Mouse (Mus musculus): ENCODE measurements at regions not wholly inside any gene's neighbourhood (a gene's known extent, or its start where the extent isn't known, plus 50 kb on each side); places are given as distances from the start of the nearest gene placed in this dataset.
A peak's percentile ranks its signal among the peaks of the same experiment; 100 is the strongest.

DNA sequence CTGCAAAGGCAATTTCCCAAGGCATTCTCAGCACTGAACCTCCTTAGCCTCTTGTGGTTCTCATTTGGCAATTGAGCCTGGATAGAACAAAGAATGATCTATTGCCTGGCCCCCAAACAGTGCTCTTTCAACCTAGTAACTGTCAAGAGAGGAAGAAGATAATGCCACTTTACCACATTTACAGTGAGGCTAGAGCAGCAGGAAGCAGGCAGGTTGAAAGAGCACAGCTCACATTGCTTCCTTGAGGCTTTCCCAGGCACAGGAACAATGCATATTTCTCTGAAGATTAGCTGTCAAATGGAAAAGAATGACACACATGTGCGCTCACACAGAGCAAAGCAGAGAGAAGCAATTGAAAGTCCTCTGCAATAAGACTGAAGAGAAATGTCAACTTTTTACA, 1221.0 kb upstream of the Flrt2 start:
- no peak for DNase-seq

DNA sequence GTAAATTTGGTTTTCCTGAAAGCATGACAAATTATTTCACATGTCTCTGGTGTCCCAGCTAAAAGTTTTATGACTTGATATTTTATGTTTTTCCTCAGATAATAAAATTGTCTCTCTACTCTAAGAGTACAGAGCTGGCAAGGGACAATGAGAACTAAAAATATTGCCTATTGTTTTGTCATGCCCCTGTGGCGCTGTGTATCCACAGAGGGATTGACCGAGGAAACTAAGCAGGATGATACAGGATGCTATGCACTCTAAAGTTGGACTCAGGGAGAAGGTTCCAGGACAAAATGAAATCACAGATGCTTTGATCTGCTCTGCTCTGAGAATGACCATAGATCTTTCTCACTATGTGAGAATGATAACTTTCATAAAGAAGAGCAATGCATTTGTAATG, 1203.3 kb upstream of the Flrt2 start:
- no peak for DNase-seq

DNA sequence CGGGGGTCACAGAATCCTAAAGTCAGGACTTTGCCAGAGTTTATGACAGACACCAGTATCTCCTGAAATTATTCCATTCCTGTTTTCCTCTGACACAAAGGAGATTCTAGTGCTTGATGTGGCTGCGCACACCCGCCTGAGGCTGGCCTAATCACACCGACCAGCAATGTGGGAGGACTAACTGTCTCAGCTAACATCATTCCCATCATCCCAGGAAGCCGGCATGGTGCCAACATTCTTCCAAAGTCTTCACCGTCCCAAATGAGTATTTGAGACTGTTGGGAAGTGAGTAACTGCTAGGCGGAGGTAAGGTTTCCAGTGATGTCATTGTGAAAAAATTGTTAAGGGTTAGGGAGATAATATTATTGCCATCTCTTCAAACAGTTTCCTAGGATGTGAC, 1183.9 kb upstream of the Flrt2 start:
- no peak for DNase-seq

DNA sequence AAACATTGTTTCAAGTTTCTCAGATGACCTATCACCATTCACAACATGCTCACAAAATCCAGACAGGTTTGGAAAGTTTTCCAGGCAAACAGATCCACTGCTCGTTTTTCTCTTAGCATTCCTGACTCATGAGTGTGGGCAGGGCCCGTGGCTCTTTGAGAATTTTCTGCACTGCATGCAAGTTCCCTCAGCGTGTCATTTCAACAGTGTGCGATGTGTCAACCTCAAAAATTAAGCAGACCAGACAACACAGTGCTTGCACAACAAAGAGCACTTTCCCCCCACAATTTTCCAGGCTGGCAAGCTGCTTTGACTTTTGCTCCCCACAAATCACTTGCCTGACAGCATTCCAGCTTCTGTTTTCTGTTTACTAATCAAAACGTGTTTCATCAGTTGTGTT, 1182.2 kb upstream of the Flrt2 start:
- DNase-seq = no peak

DNA sequence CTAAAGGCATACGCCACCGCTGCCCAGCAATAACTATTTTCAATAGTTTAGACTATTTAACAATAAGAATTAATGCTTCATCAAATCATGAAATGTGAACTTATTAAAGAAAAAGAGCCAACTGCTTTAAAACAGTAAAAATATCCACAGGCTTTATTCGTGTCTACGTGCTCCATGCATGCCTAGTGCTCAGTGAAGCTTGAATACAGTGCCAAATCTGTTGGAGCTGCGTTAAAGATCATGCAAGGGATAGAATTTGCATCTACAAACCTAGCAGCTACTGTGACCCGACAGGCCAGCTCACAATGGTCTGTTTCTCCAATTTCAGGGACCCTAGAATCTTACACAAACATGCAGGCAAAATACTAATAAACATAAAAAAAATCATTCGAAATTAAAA, 1147.3 kb upstream of the Flrt2 start:
- DNase-seq = no peak

DNA sequence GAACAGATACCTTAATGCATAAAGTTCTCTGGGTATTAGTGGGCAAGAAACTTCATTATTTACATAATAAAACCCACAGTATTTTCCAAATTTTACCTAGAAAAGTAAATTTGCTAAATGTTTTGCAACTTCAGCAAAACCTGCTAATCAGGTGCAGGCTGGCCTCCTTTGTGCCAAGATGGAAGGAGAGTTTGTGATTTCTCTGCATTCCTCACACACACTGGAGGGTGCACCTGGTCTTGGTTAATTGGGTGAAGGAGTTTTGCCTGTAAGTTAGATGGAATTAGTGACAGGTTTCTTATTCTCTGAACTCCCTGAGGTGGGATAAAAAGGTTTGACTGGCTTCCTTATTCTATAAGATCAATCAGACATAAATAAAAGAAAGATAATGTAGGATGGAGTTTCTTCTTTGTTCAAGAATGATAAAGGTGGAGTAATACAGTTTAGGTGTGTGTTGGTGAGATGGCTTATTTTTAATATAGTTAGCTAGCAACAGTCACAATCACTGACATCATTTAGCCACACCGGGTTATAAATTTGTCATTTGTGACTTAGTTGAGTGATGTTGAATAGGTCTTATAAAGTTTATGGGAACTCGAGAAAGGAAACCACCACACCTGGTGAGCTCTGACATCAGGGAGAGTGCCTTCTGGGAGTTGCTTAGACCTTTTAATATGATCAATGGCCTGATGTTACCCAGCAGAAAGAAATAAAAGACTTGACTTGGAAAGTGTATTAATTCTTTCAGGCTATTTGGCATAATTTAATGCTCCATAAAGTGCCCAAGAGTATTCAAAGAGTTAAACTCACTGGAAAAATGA, 1131.4 kb upstream of the Flrt2 start:
- no peak for DNase-seq

DNA sequence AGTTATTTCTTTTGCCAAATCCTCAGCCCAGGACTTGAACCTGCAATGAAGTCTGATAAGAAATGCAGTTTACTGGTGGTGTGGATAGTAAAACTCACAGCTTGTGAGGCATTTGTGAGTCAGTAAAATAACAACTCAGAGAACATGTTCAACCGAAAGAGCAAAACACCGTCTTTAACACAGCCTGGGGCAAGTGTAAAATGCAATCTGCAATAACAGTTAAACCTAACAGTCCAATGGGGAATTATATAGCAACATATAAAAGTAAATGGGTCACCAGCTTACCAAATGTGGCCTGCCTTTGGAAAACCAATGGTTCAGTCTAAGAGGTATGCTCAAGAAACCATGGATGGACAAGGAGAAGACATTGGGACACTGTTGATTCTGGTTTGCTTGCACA, 1117.0 kb upstream of the Flrt2 start:
- DNase-seq = no peak

DNA sequence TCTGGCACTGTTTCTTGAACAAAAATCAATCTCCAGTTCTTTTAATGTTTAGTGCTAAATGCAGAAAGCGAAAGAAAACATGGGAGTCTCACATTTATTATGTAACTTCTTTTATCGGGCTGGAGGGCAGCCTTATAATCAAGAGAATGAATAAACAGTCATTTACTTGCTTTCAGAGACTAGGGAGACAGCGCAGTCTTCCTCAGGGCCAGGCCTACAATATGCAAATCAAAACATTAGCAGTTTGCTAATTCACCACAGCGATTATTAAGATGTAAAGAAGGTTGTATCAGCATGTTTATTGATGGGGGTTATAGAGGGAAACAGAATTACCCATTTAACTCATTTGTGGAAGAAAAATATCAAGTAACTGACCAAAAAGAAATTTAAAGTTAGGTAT, 1111.7 kb upstream of the Flrt2 start:
- no peak for DNase-seq

DNA sequence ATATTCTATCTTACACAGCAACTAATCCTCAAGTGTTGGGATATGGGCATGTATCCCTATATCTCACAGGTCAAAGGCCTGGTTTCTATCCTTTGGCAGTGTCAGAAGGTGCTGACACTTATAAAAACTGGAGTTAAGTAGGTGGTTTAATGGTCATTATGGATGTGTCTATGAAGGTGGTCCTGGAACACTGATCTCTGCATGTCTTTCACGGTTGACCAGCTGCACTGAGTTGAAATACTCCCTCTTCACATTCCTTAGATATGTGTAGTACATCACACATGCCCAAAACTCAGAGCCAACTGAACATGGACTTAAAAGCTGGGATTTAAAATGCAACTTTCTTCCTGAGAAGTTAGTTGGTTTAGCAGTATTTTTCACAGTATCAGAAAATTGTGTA, 1107.7 kb upstream of the Flrt2 start:
- no peak for DNase-seq

DNA sequence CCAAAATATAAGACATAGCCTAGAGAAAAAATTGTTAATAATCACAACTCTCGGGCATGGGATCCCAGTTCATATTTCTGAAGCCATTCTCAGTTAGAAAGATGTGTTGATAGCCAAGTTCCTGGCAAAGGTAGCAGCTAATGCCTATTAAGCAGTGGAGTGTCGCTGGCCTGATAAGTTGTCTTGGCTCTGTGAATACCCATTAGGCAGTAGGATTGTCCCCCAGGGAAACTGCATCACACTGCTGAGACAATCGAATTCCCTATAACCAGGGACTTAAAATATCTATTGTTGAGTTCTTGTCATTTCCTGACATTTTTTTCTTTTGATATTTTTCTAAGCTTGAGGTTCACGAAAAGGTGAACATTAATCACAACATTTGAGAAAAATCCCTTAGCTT, 1105.0 kb upstream of the Flrt2 start:
- DNase-seq = no peak

DNA sequence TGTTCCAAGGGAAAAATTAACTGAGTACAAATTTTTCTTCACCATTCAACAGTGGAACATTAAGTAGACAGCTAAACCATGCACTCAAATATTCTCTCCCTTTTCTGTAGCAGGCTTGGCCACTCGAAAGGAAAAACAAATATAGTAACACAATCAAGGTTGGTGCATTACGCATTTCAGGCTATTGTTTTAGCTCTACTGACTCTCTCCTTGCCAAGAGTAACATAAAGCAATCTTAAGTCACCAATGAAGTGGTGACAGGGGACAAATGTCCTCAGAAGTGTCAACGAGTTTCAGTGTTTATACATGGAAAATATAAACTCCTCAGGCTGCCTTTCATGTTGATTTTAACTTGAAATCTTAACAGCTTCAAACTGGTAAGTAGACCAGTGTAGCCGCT, 1103.4 kb upstream of the Flrt2 start:
- no peak for DNase-seq

DNA sequence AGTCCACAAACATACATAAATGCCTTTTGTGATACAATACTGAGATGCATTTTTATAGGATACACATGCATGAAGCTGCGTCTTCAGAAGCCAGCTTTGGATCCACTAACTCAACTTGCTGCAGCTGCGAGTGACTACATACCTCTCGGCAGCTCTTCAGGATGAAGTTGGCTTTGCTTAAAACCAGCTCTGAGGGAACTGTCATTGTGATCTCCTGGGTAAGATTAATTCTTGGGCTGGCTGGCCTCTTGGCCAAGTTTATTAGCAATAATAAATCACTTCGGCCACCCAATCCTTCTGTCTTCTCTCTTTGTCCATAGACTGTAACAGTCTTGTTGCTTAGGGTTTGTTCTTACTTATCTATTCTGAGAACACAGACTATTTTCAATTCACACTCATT, 1103.0 kb upstream of the Flrt2 start:
- no peak for DNase-seq

DNA sequence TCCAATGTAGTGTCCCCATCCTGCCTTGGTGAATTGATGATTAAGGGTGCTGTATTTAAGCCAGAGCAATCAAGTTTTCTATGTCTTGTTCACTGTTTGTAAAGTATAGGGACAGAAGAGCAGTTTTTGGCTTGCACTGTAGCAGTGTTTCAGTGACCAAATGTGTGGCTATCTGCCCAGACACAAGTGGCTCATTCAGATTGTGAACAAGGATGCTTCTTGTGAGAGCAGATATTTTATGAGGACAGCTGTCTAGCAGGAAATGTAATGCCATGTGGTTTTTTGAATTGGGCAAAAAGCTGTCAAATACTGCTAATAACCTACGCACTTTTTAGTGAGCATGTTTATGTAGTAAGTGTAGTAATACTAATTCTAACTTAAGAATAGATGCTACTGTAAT, 1086.5 kb upstream of the Flrt2 start:
- DNase-seq = peak; percentile 28

DNA sequence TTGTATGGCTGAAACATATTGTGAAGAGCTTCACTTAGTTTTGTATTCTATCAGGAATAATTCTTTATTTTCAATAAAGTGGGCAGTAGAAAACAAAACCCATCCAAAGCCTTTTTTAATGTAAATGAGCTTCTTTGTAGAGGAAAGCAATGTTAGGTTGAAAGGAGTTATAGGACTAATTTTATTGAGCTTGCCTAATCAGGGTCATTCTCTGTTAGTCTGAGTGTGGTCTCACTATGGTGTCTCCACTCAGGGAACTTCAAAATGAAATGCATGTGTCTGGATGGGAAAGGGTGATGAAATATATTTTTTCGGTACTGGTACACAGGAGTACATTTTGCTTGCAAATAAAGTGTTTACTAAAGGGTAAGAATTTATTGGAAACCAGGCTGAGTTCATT, 1055.5 kb upstream of the Flrt2 start:
- no peak for DNase-seq

DNA sequence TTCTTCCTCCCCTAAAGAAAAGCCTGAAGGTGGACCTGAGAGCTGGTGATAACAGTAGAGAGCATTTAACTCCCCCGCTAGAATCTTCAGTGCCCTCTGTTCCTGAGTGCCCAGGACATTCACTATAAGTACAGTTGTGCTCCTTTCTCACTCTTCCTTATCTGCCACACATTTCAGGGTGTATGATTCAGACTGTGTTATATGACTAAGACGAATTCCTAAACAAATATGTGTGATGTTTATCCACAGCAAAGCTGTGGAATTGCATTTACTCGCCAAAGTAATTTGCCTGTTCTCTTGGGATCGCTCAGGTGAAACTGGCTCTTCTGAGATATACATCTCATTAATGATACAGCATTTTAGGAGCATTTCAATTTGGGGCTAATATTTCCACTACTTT, 1051.9 kb upstream of the Flrt2 start:
- DNase-seq = no peak

DNA sequence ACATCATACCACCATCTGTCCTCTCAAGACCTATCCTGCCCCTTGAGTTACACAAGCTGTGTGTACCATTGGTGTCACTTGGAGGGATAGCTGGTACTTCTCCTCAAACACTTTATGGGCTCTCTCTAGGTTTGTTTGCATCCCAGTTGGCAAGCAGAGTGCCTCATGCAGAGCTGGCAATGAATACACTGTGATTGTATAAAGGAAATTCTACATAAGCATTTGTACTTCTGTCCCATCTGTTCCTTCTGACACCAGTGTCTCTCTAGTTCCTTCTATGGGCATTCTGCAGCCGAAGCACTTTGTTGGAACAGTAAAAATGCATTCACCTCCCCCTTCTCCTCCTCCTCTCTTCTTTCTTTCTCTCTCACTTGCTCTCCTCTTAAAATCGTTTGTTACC, 1046.7 kb upstream of the Flrt2 start:
- peak; percentile 18 for DNase-seq

DNA sequence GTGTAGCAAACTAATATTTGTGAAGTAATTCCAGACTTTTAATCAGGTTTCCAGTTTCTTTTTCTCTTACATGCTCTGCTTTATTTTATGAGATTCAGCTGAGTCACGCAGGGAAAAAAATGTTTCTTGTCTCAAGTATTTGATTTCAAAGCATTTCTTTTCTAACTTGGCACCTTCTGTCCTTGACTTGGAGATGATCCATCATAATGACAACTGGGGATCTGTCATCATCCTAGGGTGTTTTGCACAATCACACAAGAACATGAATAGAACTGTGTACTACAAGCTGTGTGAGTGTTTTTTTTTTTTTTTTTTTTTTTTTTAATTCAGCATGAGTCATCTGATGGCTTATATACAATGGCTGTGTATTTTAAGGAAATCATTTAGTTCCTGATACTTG, 1022.0 kb upstream of the Flrt2 start:
- peak; percentile 54 for DNase-seq

DNA sequence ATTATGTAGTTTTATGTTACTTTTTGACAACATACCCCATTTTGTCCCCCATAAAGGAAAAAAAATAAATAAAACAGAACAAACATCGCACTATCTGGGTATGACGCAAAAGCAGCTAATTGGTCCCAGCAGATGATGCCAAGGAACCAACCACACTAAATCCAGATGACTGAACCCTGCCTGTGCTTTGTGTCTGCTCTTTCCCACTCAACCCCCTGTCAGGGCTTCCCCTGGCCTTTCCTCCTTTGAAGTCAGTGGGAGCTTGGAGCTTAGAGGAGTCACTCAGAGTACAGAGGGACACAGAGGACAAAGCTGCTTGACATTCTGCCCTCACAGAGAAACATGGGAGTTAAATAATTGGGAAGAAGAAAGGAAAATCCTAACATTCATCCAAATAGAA, 1017.1 kb upstream of the Flrt2 start:
- DNase-seq = no peak

DNA sequence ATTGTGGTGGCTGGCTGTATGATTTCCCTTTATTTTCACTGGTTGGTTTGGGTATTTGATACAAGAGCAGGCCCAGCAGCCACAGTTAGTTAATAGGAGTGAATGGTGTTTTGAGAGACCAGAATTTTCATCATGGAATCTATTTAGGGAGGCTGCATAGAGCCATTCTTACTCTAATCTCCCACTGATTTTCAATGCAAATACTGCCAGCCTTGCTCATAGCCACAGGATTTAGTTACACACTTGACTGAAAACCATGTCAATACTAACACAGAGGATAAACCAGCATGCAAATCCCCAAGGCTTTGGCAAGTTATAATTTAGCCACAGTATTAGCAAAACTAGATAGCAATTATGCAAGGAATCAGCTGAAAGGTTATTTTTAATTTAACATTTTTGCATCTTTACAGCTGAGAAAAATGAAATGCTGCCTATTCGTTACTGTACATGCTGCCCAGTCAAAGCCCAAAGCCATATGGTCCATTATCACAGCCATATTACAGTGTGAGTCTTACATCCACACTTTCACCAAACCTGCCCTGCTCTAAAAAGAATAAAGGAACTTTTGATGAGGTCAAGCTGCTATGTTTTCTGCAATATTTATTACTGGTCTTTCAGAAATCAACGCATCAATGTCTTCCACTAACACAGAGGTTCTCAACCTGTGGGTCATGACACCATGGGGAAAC, 1000.5 kb upstream of the Flrt2 start:
- DNase-seq = no peak

DNA sequence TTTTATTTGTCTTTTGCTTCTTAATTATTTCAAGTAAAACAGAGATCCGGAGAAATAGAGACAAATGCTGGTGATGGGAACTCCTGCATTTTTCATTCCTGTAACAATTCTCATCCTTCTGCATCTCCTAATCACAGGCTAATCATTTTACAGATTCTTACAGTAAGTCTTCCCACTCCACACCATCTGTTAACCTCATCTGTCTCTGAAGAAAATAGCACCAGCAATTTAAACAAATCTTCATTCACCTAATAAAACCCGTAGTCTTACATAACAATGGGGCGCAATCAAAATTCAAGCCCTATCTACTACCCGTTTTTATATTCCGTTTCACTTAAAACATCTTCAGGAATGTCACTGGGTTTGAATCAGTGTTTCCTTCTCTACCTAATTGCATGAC, 960.6 kb upstream of the Flrt2 start:
- DNase-seq = peak; percentile 10

DNA sequence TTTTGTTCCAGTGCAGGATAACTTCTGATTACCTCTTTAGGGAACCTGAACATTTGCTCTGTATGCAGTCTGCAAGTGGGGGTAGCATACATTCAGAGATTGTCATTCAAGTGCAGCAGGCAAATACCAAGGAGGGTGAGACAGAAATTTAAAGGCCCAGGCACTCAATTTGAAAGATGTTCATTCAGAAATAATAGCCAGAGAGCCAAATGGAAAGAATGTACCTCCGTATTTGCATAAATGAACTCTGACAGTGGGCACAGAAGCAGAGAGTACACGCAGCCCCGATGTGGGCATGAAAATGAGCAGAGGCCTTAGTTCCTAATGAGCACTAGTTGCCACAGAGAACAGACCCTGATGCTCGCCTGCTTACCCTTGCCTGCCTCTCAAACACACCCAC, 958.8 kb upstream of the Flrt2 start:
- no peak for DNase-seq

DNA sequence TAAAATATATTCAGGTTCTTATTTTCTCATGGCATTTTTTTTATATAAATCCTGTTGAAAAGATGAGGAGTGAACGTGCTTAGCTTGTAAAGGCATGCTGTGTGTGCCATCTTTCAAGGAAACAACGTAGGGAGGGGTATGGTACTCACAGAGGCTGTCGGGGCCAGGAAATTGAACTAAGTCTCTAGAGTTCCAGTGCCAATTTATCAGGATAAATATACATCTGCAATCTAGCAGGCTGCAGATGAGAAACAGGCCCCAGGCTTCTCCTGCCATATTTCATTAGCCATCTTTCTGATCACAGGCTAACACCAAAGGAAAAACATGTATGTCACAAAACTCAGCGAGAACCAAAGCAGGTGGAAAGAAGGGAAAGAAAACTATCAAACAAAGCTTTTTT, 954.8 kb upstream of the Flrt2 start:
- no peak for DNase-seq

DNA sequence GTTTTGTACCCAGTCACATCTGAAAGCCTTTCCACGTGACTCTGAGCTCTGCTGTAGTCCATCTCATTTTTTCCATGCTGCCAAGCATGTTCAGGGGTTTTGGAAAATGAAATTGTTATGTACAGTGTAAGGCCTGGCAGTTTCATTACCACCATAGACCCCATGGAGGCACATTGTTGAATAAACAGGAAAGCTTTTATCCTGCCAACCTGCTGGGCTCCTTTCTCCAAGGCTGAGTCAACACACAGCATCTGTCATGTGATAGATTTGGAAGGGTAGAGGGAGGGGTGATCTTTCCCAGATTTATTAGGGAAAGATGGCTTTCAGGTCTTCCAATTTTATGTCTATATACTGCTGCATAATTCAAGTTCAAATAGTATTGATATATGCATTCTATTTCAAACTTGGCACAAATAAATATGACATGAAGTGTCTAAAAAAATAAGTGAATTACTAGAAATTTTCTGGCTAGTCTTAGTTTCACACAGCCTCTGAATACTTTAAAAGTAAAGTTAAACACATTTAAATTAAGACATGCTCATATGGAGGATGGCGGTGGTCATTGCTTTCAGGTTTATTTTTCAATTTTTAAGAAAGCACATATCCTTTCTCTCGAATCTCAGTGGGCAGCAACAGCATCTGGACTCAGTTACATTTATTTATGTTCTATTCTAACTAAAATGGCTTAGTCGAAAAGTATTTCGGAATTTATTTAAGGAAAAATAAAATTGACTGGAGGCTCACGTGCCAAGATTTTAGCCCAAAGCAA, 942.1 kb upstream of the Flrt2 start:
- DNase-seq = no peak

DNA sequence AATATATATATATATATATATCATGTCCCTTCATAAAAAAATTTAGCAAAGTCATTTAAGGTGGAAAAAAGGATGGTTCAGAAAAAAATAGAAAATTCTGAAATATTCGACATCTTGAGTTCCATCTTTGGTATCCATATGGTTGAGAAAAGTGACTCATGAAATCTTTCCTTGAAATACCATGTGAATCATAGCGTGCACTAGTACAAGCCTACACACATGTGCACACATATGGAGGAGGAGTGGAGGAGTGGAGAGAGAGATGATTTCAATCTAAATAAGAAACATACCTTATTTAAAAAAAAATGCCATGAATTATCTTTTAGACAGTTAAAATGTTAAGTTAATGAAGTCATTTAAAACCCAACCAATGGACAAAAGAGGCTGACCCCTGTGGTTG, 936.3 kb upstream of the Flrt2 start:
- peak; percentile 10 for DNase-seq
